Mouse (Mus musculus): ENCODE measurements around the gene Kif24.

Gene Kif24

DNA sequence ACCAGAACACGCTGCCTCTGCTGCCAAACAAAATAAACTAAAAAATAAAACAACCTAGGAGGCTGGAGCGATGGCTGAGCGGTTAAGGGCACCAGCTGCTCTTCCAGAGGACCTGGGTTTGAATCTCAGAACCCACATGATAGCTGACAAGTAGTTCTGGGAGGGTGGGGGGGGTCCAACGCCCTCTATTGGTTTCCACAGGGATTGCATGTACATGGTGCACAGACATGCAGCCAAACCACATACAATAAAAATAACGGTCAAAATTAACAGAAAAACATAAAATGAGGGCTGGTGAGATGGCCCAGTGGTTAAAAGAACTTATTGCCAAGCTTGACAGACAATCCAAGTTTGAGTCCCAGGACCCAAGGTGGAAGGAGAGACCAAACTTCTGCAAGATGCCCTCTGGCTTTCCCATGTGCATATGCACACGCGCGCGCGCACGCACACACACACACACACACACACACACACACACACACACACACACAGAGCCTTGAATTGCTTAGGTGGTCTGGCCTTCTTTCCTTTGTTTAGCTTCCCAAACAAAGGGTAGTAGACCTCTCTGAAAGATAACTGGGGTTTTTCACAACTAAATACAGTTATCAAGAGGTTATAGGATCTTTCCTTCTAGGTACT, 123.7 kb downstream of the Kif24 start:
- no peak for DNase-seq
